Mouse (Mus musculus): ENCODE measurements around the gene Rgp1. TPM values are rescaled to one million over a fixed set of nuclear protein-coding genes. Genes with fewer than 3 reads are reported as not detected.
A peak's percentile ranks its signal among the peaks of the same experiment; 100 is the strongest.

Gene Rgp1
- polyA plus RNA-seq, 2 experiments: 11.0 to 15.1 TPM

DNA sequence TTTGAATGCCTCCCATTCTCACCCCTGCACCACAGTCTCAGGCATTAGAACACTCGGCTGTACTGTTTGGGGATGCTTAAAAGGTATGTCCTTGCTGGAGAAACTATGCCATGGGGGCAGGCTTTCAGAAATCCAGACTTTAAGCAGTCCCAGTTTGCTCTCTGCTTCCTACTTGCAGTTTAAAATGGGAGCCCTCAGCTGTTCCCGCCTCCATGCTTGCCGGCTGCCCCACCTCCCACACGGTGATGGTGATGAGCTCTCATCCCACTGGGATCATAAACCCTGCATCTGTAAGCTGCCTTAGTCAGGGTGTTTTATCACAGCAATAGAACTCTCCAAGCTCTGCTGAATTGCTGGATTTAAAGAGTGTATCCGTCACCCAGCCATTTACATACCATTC is 26.1 kb upstream of the Rgp1 start:
- Histone ChIP-seq H3K4me3 (ENCODE audit: insufficient read depth in 1 of 2, low read depth in 2 of 2, low read length in 2 of 2) (no peak overlapping the region), H3K9me3 (ENCODE audit: control insufficient read depth, low read length) (no peaks in the 10 kb centered on the region; the same call in 1 of the 2 replicates), H3K27me3 (ENCODE audit: control insufficient read depth, insufficient read depth, low read length) (no peaks in the 10 kb centered on the region), H3K36me3 (replicated peaks; ENCODE audit: control insufficient read depth, insufficient read depth, low read depth) (peaks cover 99% of the 10 kb centered on the region), H3K27ac (no peak overlapping the region), H3K9ac (replicated peaks) (no peak overlapping the region), H3K4me2 (ENCODE audit: low read depth) (no peak overlapping the region), H3K4me1 (replicated peaks; ENCODE audit: control insufficient read depth in 2 of 2, insufficient read depth in 2 of 2, low read length in 1 of 2) (peaks cover 0 to 2% of the 10 kb centered on the region in 2 experiments; a peak in 2 of 4 replicates)
- 95% methylated on average over 5 of the region's 5 CpGs for WGBS (ENCODE audit: insufficient replicate concordance)
- no peak for TF ChIP-seq CTCF (IDR thresholded peaks at IDR 0.05; ENCODE audit: low read depth)
- no peak for TF ChIP-seq EP300 (IDR thresholded peaks at IDR 0.05; ENCODE audit: low read depth)
- DNase-seq (ENCODE audit: low read depth in 3 of 3, low spot score in 3 of 3): no peak
- ATAC-seq (ENCODE audit: insufficient read depth): no peak

- Histone ChIP-seq H3K4me2 (ENCODE audit: low read depth) (no peak overlapping the region), H3K9me3 (ENCODE audit: control insufficient read depth, low read length) (no peaks in the 10 kb centered on the region; the same call in 1 of the 2 replicates), H3K27me3 (ENCODE audit: control insufficient read depth, insufficient read depth, low read length) (no peaks in the 10 kb centered on the region), H3K9ac (replicated peaks) (no peak overlapping the region), H3K4me3 (ENCODE audit: insufficient read depth in 1 of 2, low read depth in 2 of 2, low read length in 2 of 2) (no peak overlapping the region), H3K36me3 (replicated peaks; ENCODE audit: control insufficient read depth, insufficient read depth, low read depth) (peaks cover 84% of the 10 kb centered on the region), H3K4me1 (replicated peaks; ENCODE audit: control insufficient read depth in 2 of 2, insufficient read depth in 2 of 2, low read length in 1 of 2) (peaks cover 13 to 17% of the 10 kb centered on the region in 2 experiments), H3K27ac (no peak overlapping the region)
- DNase-seq (ENCODE audit: low read depth in 3 of 3, low spot score in 3 of 3): no peak
- no peak for TF ChIP-seq EP300 (IDR thresholded peaks at IDR 0.05; ENCODE audit: low read depth)
- TF ChIP-seq CTCF (IDR thresholded peaks at IDR 0.05; ENCODE audit: low read depth): no peak
- ATAC-seq (ENCODE audit: insufficient read depth): no peak
These were observed 24.6 kb upstream of the Rgp1 start for GRCm38 (mm10) chr4:43553891-43554290.

DNA sequence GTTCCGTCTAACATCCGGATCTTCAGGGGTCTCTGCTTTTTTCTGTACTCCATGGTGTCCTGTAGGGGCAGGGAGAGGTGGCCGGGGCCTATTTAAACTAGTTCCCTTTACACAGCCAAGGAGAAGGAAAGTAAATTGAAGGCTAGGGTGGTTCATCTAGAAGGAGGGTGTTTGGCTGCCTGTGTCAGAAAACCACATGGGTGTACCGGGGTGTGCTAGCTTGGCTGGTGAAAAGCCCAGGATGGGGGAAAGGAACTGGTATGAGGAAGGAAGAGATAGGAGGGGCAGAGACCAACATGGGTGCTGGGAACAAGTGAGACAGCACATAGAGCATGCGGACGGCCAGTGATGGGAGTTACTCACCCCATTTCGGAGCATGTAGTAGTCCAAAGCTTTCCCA is 22.6 kb upstream of the Rgp1 start:
- TF ChIP-seq CTCF (IDR thresholded peaks at IDR 0.05; ENCODE audit: low read depth) (no peak), EP300 (IDR thresholded peaks at IDR 0.05; ENCODE audit: low read depth) (no peak)
- no peaks in the 10 kb centered on the region; the same call in 1 of the 2 replicates for H3K9me3 ChIP-seq (ENCODE audit: control insufficient read depth, low read length)
- H3K4me1 ChIP-seq (replicated peaks; ENCODE audit: control insufficient read depth in 2 of 2, insufficient read depth in 2 of 2, low read length in 1 of 2): peaks cover 19 to 34% of the 10 kb centered on the region in 2 experiments
- H3K4me2 ChIP-seq (ENCODE audit: low read depth): no peak overlapping the region
- H3K9ac ChIP-seq (replicated peaks): no peak overlapping the region
- no peak for DNase-seq (ENCODE audit: low read depth in 3 of 3, low spot score in 3 of 3)
- no peak overlapping the region for H3K4me3 ChIP-seq (ENCODE audit: insufficient read depth in 1 of 2, low read depth in 2 of 2, low read length in 2 of 2)
- H3K36me3 ChIP-seq (replicated peaks; ENCODE audit: control insufficient read depth, insufficient read depth, low read depth): peaks cover 64% of the 10 kb centered on the region
- WGBS (ENCODE audit: insufficient replicate concordance): 77% methylated on average over 7 of the region's 7 CpGs
- no peak overlapping the region for H3K27ac ChIP-seq
- no peaks in the 10 kb centered on the region for H3K27me3 ChIP-seq (ENCODE audit: control insufficient read depth, insufficient read depth, low read length)
- no peak for ATAC-seq (ENCODE audit: insufficient read depth)

GRCm38 (mm10) chr4:43558028-43558630 is 20.4 kb upstream of the Rgp1 start:
- WGBS (ENCODE audit: insufficient replicate concordance): 5% methylated on average over 5 of the region's 5 CpGs
- Histone ChIP-seq H3K4me3 (ENCODE audit: insufficient read depth in 1 of 2, low read depth in 2 of 2, low read length in 2 of 2) (peak overlapping the region; percentile 33 to 75), H3K27me3 (ENCODE audit: control insufficient read depth, insufficient read depth, low read length) (no peaks in the 10 kb centered on the region), H3K36me3 (replicated peaks; ENCODE audit: control insufficient read depth, insufficient read depth, low read depth) (peaks cover 42% of the 10 kb centered on the region), H3K4me1 (replicated peaks; ENCODE audit: control insufficient read depth in 2 of 2, insufficient read depth in 2 of 2, low read length in 1 of 2) (peaks cover 21 to 37% of the 10 kb centered on the region in 2 experiments), H3K9ac (replicated peaks) (peak overlapping the region; percentile 81), H3K4me2 (ENCODE audit: low read depth) (peak overlapping the region; percentile 99), H3K27ac (peak overlapping the region; percentile 68), H3K9me3 (ENCODE audit: control insufficient read depth, low read length) (no peaks in the 10 kb centered on the region)
- ATAC-seq (ENCODE audit: insufficient read depth) (no peak), DNase-seq (ENCODE audit: low read depth in 3 of 3, low spot score in 3 of 3) (no peak)
- TF ChIP-seq EP300 (IDR thresholded peaks at IDR 0.05; ENCODE audit: low read depth): no peak
- TF ChIP-seq CTCF (IDR thresholded peaks at IDR 0.05; ENCODE audit: low read depth): no peak

- 6% methylated on average over 13 of the region's 13 CpGs for WGBS (ENCODE audit: insufficient replicate concordance)
- H3K9ac ChIP-seq (replicated peaks): peak overlapping the region; percentile 81
- no peaks in the 10 kb centered on the region for H3K9me3 ChIP-seq (ENCODE audit: control insufficient read depth, low read length)
- TF ChIP-seq CTCF (IDR thresholded peaks at IDR 0.05; ENCODE audit: low read depth) (no peak), EP300 (IDR thresholded peaks at IDR 0.05; ENCODE audit: low read depth) (no peak)
- DNase-seq (ENCODE audit: low read depth in 3 of 3, low spot score in 3 of 3) (no peak), ATAC-seq (ENCODE audit: insufficient read depth) (no peak)
- H3K4me1 ChIP-seq (replicated peaks; ENCODE audit: control insufficient read depth in 2 of 2, insufficient read depth in 2 of 2, low read length in 1 of 2): peaks cover 28 to 44% of the 10 kb centered on the region in 2 experiments
- peak overlapping the region; percentile 49 to 75 for H3K4me3 ChIP-seq (ENCODE audit: insufficient read depth in 1 of 2, low read depth in 2 of 2, low read length in 2 of 2)
- peaks cover 35% of the 10 kb centered on the region for H3K36me3 ChIP-seq (replicated peaks; ENCODE audit: control insufficient read depth, insufficient read depth, low read depth)
- no peaks in the 10 kb centered on the region for H3K27me3 ChIP-seq (ENCODE audit: control insufficient read depth, insufficient read depth, low read length)
- peak overlapping the region; percentile 99 for H3K4me2 ChIP-seq (ENCODE audit: low read depth)
- peak overlapping the region; percentile 68 for H3K27ac ChIP-seq
These were observed 19.7 kb upstream of the Rgp1 start for GRCm38 (mm10) chr4:43558631-43559356.
